Mouse (Mus musculus) layer of hippocampus, postnatal 25 days (tissue): Measurements from ENCODE around the gene Lrfn3. TPM values are rescaled to one million over a fixed set of nuclear protein-coding genes. Genes with fewer than 3 reads are reported as not detected.

Experiments
- DNase-seq, 2 experiments: peaks; one replicate each; pipeline ENCODE4 v3.0.0; 2022; ENCODE audit warnings: mixed read lengths in 2 of 2, low spot score in 1 of 2; ENCODE audit errors: extremely low spot score in 1 of 2
- total RNA-seq, 2 experiments: library from RNA; stranded (reverse); gene quantifications; 2 replicates each; pipeline ENCODE4 v1.2.3; 2021

The Lrfn3 gene
- total RNA-seq, 2 experiments from 2014 or later, result 33.6 to 34.7 TPM

GRCm38 (mm10) chr7:30315559-30316529, 46.7 kb downstream of the Lrfn3 start:
- no peak for DNase-seq

- DNase-seq, result no peak
These were observed 47.8 kb downstream of the Lrfn3 start, which contains the start of gene Syne4 for GRCm38 (mm10) chr7:30314721-30315155. Gene Syne4 (plus strand): TSS chr7:30314807.

GRCm38 (mm10) chr7:30313666-30314320, 48.8 kb downstream of the Lrfn3 start:
- no peak for DNase-seq

- DNase-seq, result no peak
These were observed 52.4 kb downstream of the Lrfn3 start for GRCm38 (mm10) chr7:30310136-30310535.

- DNase-seq, result no peak
These were observed 53.0 kb downstream of the Lrfn3 start for GRCm38 (mm10) chr7:30309395-30310129.

- DNase-seq, result peak; percentile 77 to 78
These were observed 54.2 kb downstream of the Lrfn3 start, which contains the start of gene Alkbh6 for GRCm38 (mm10) chr7:30308076-30309005. Gene Alkbh6 (plus strand): TSS chr7:30308717.

GRCm38 (mm10) chr7:30306083-30306779, 56.3 kb downstream of the Lrfn3 start:
- DNase-seq, result no peak

Other genes with a start within 250 kb of the Lrfn3 start
- 10 to 100 TPM; 30.4 to 31.5 TPM for gene Zfp382, start 240.8 kb downstream of the Lrfn3 start, total RNA-seq
- 10 to 100 TPM; 49.2 to 50.2 TPM for gene Zfp146, start 193.0 kb downstream of the Lrfn3 start, total RNA-seq
- gene Cox7a1, start 178.6 kb downstream of the Lrfn3 start, total RNA-seq, result 1 to 10 TPM; 2.8 to 5.0 TPM
- gene Capns1, start 164.0 kb downstream of the Lrfn3 start, total RNA-seq, result 100 to 1,000 TPM; 206 to 218 TPM
- gene Polr2i, start 130.8 kb downstream of the Lrfn3 start, total RNA-seq, result 10 to 100 TPM; 60.0 to 64.5 TPM
- gene Tbcb, start 130.5 kb downstream of the Lrfn3 start, total RNA-seq, result 100 to 1,000 TPM; 115 to 136 TPM
- not detected for gene Ovol3, start 127.0 kb downstream of the Lrfn3 start, total RNA-seq
- gene Thap8, start 82.7 kb downstream of the Lrfn3 start, total RNA-seq, result under 1 TPM; 0.22 to 0.73 TPM
- 1 to 10 TPM; 1.4 to 1.7 TPM for gene Wdr62, start 82.4 kb downstream of the Lrfn3 start, total RNA-seq
- 100 to 1,000 TPM; 437 to 515 TPM for gene Clip3, start 71.0 kb downstream of the Lrfn3 start, total RNA-seq
- gene Alkbh6, start 54.1 kb downstream of the Lrfn3 start, total RNA-seq, result 10 to 100 TPM; 47.1 to 55.1 TPM
- gene Syne4, start 48.0 kb downstream of the Lrfn3 start, total RNA-seq, result 10 to 100 TPM in 1 of 2 experiments, 1 to 10 TPM in 1; 6.4 to 13.1 TPM
- under 1 TPM; 0.15 to 0.75 TPM for gene E130208F15Rik, start 41.0 kb downstream of the Lrfn3 start, total RNA-seq
- gene Sdhaf1, start 38.9 kb downstream of the Lrfn3 start, total RNA-seq, result 1 to 10 TPM; 7.8 to 7.9 TPM
- gene Tyrobp, start 51.0 kb upstream of the Lrfn3 start, total RNA-seq, result 10 to 100 TPM; 28.8 to 31.4 TPM
- gene Hcst, start 57.1 kb upstream of the Lrfn3 start, total RNA-seq, result 1 to 10 TPM in 1 of 2 experiments, under 1 TPM in 1; 0.98 to 1.0 TPM
- 1 to 10 TPM; 2.9 to 3.0 TPM for gene Nfkbid, start 59.0 kb upstream of the Lrfn3 start, total RNA-seq
- gene Aplp1, start 82.8 kb upstream of the Lrfn3 start, total RNA-seq, result 1,000 to 10,000 TPM; 1,227 to 1,377 TPM
- gene Kirrel2, start 94.9 kb upstream of the Lrfn3 start, total RNA-seq, result 10 to 100 TPM; 15.3 to 16.4 TPM
- gene Nphs1, start 95.5 kb upstream of the Lrfn3 start, total RNA-seq, result 1 to 10 TPM; 1.8 to 2.2 TPM
- not detected for gene Prodh2, start 130.8 kb upstream of the Lrfn3 start, total RNA-seq
- 100 to 1,000 TPM; 103 to 132 TPM for gene Arhgap33, start 172.3 kb upstream of the Lrfn3 start, total RNA-seq
- 1 to 10 TPM; 3.4 to 4.3 TPM for gene Hspb6, start 189.4 kb upstream of the Lrfn3 start, total RNA-seq
- gene Proser3, start 189.5 kb upstream of the Lrfn3 start, total RNA-seq, result 1 to 10 TPM; 3.5 to 3.6 TPM
- 10 to 100 TPM; 36.8 to 44.9 TPM for gene Lin37, start 197.1 kb upstream of the Lrfn3 start, total RNA-seq
- 10 to 100 TPM; 69.8 to 72.5 TPM for gene U2af1l4, start 200.5 kb upstream of the Lrfn3 start, total RNA-seq
- gene Gm49396, start 200.6 kb upstream of the Lrfn3 start, total RNA-seq, result 1 to 10 TPM; 6.8 to 8.8 TPM
- gene Psenen, start 200.9 kb upstream of the Lrfn3 start, total RNA-seq, result 10 to 100 TPM; 76.0 to 92.1 TPM
- gene Igflr1, start 202.7 kb upstream of the Lrfn3 start, total RNA-seq, result 1 to 10 TPM; 4.7 to 5.2 TPM
- 10 to 100 TPM; 39.1 to 57.1 TPM for gene Kmt2b, start 226.0 kb upstream of the Lrfn3 start, total RNA-seq
- not detected for gene Zbtb32, start 236.1 kb upstream of the Lrfn3 start, total RNA-seq